In the genomic region with DNA sequence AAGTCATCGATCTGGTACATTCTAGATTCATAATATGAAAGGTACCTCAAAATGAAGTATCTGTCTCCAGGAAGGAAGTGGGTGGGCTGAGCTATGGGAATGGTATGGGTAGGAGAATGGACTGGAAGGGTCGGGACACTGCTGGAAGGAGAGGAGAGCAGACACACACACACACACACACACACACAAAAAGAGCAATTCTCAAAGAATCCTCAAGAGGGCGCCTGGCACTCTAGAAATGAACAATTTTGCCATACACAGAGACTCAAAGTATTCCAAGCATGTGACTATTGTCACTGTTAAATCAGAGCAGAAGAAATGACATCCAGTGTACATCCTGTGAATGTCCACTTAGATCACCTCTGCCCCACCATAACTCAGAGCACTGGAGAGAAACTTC, we compare ENCODE assay signal across 9 mouse cellular contexts. TPM values are rescaled to one million over a fixed set of nuclear protein-coding genes. Genes with fewer than 3 reads are reported as not detected.
A peak's percentile ranks its signal among the peaks of the same experiment; 100 is the strongest.
DNase-seq lines count a peak whose midpoint lies in the region; ATAC-seq lines count a peak whose summit lies in the region.
"Had no signal": no experiment of that assay in that cellular context is flagged by ENCODE, and none has a peak within 500 bp of the region (broad histone marks: within the 10 kb centered on the region; RNA-seq: fewer than 3 reads in every experiment).

No protein-coding gene starts in this region.

- H3K4me1 ChIP-seq in forebrain, embryonic 10.5 days, result no peaks in the 10 kb centered on the region
- no peaks in the 10 kb centered on the region for H3K4me1 ChIP-seq in forebrain, embryonic 13.5 days
- no peaks in the 10 kb centered on the region for H3K4me1 ChIP-seq in hindbrain, embryonic 12.5 days
- no peaks in the 10 kb centered on the region for H3K4me1 ChIP-seq in limb, embryonic 10.5 days
- no peaks in the 10 kb centered on the region for H3K4me1 ChIP-seq in neural tube, embryonic 13.5 days (replicated peaks)

- peaks cover 9% of the 10 kb centered on the region for H3K36me3 ChIP-seq in forebrain, embryonic 10.5 days (replicated peaks)
- peaks cover 13% of the 10 kb centered on the region for H3K36me3 ChIP-seq in forebrain, embryonic 13.5 days (ENCODE audit: poor library complexity, severe bottlenecking)
- H3K36me3 ChIP-seq in hindbrain, embryonic 12.5 days, result peaks cover 12% of the 10 kb centered on the region; the same call in 1 of the 2 replicates
- H3K36me3 ChIP-seq in limb, embryonic 10.5 days, result peaks cover 5% of the 10 kb centered on the region
- peaks cover 14% of the 10 kb centered on the region for H3K36me3 ChIP-seq in neural tube, embryonic 13.5 days

- ATAC-seq in forebrain, embryonic 13.5 days, result no peak
- peak; percentile 38; the same call in 1 of the 2 replicates for ATAC-seq in hindbrain, embryonic 12.5 days (ENCODE audit: low FRiP score)
- ATAC-seq in neural tube, embryonic 13.5 days (ENCODE audit: low read depth), result peak; percentile 43

- 31% methylated on average over 3 of the region's 3 CpGs for WGBS in forebrain, embryonic 10.5 days
- 31% methylated on average over 3 of the region's 3 CpGs for whole genome bisulfite sequencing in forebrain, embryonic 13.5 days
- 32% methylated on average over 3 of the region's 3 CpGs for WGBS in hindbrain, embryonic 12.5 days
- WGBS in limb, embryonic 10.5 days, result 29% methylated on average over 3 of the region's 3 CpGs
- WGBS in neural tube, embryonic 13.5 days, result 31% methylated on average over 3 of the region's 3 CpGs

- no peak overlapping the region for H3K4me3 ChIP-seq in forebrain, embryonic 10.5 days
- H3K4me3 ChIP-seq in forebrain, embryonic 13.5 days, result no peak overlapping the region
- H3K4me3 ChIP-seq in hindbrain, embryonic 12.5 days, result no peak overlapping the region
- H3K4me3 ChIP-seq in limb, embryonic 10.5 days, result no peak overlapping the region
- no peak overlapping the region for H3K4me3 ChIP-seq in neural tube, embryonic 13.5 days

- no peak overlapping the region for H3K9ac ChIP-seq in forebrain, embryonic 13.5 days
- H3K9ac ChIP-seq in hindbrain, embryonic 12.5 days, result no peak overlapping the region
- H3K9ac ChIP-seq in neural tube, embryonic 13.5 days, result no peak overlapping the region

- no peaks in the 10 kb centered on the region for H3K27me3 ChIP-seq in forebrain, embryonic 10.5 days (ENCODE audit: poor library complexity, severe bottlenecking)
- no peaks in the 10 kb centered on the region for H3K27me3 ChIP-seq in forebrain, embryonic 13.5 days
- H3K27me3 ChIP-seq in hindbrain, embryonic 12.5 days, result no peaks in the 10 kb centered on the region
- no peaks in the 10 kb centered on the region for H3K27me3 ChIP-seq in limb, embryonic 10.5 days (ENCODE audit: low read depth, poor library complexity, severe bottlenecking)
- H3K27me3 ChIP-seq in neural tube, embryonic 13.5 days, result no peaks in the 10 kb centered on the region

- H3K9me3 ChIP-seq in forebrain, embryonic 10.5 days, result no peaks in the 10 kb centered on the region
- H3K9me3 ChIP-seq in forebrain, embryonic 13.5 days (replicated peaks), result no peaks in the 10 kb centered on the region
- H3K9me3 ChIP-seq in hindbrain, embryonic 12.5 days (replicated peaks), result no peaks in the 10 kb centered on the region
- H3K9me3 ChIP-seq in limb, embryonic 10.5 days (replicated peaks), result no peaks in the 10 kb centered on the region
- H3K9me3 ChIP-seq in neural tube, embryonic 13.5 days, result no peaks in the 10 kb centered on the region

- H3K4me2 ChIP-seq in forebrain, embryonic 13.5 days, result no peak overlapping the region
- no peak overlapping the region for H3K4me2 ChIP-seq in hindbrain, embryonic 12.5 days (replicated peaks)
- H3K4me2 ChIP-seq in neural tube, embryonic 13.5 days, result no peak overlapping the region

- peak; percentile 59 for DNase-seq in forebrain, embryonic 10.5 days (ENCODE audit: extremely low spot score, low spot score)
- DNase-seq in A20 (ENCODE audit: low read depth, low spot score), result peak; percentile 62
- peak; percentile 16 for DNase-seq in c-Kit-negative CD71-positive TER-119-positive erythroid progenitor cells, embryonic 14.5 days (ENCODE audit: low read depth, low spot score)
- DNase-seq in limb, embryonic 10.5 days (ENCODE audit: low spot score), result peak; percentile 57
- DNase-seq in urinary bladder, adult 18-20 months (ENCODE audit: low spot score in 2 of 2), result no peak

- no peak overlapping the region for H3K27ac ChIP-seq in forebrain, embryonic 10.5 days
- no peak overlapping the region for H3K27ac ChIP-seq in forebrain, embryonic 13.5 days
- no peak overlapping the region for H3K27ac ChIP-seq in hindbrain, embryonic 12.5 days
- H3K27ac ChIP-seq in limb, embryonic 10.5 days, result no peak overlapping the region
- H3K27ac ChIP-seq in neural tube, embryonic 13.5 days (replicated peaks), result no peak overlapping the region

RNA-seq across cellular contexts. Expression of a gene that starts 22.1 kb away (rescaled TPM):
- 8.4 and 8.9 TPM in 2 replicates for polyA plus RNA-seq in forebrain, embryonic 10.5 days (2016; fragmentation: Nextera tagmentation; extraction: Ambion mirVana)
- polyA plus RNA-seq in forebrain, embryonic 13.5 days (2015; fragmentation: Nextera tagmentation; extraction: Ambion mirVana), result 7.8 and 8.7 TPM in 2 replicates
- 9.1 and 11.9 TPM in 2 replicates for polyA plus RNA-seq in hindbrain, embryonic 12.5 days (2016; fragmentation: Nextera tagmentation; extraction: Ambion mirVana)
- polyA plus RNA-seq in limb, embryonic 10.5 days (2016; fragmentation: Nextera tagmentation; extraction: Ambion mirVana), result 8.3 and 10.1 TPM in 2 replicates
- polyA plus RNA-seq in neural tube, embryonic 13.5 days (2015; fragmentation: Nextera tagmentation; extraction: Ambion mirVana), result 9.2 and 11.0 TPM in 2 replicates

RNA-seq across cellular contexts. Expression of a gene that starts 31.2 kb away (rescaled TPM):
- 84.6 and 88.3 TPM in 2 replicates for polyA plus RNA-seq in forebrain, embryonic 10.5 days (2016; fragmentation: Nextera tagmentation; extraction: Ambion mirVana)
- polyA plus RNA-seq in forebrain, embryonic 13.5 days (2015; fragmentation: Nextera tagmentation; extraction: Ambion mirVana), result 59.3 and 60.7 TPM in 2 replicates
- polyA plus RNA-seq in hindbrain, embryonic 12.5 days (2016; fragmentation: Nextera tagmentation; extraction: Ambion mirVana), result 64.8 and 70.1 TPM in 2 replicates
- 93.6 and 94.8 TPM in 2 replicates for polyA plus RNA-seq in limb, embryonic 10.5 days (2016; fragmentation: Nextera tagmentation; extraction: Ambion mirVana)
- polyA plus RNA-seq in neural tube, embryonic 13.5 days (2015; fragmentation: Nextera tagmentation; extraction: Ambion mirVana), result 58.9 and 59.0 TPM in 2 replicates

RNA-seq across cellular contexts. Expression of a gene that starts 31.3 kb away (rescaled TPM):
- polyA plus RNA-seq in forebrain, embryonic 10.5 days (2016; fragmentation: Nextera tagmentation; extraction: Ambion mirVana), result 2.6 and 2.7 TPM in 2 replicates
- 3.0 and 3.6 TPM in 2 replicates for polyA plus RNA-seq in forebrain, embryonic 13.5 days (2015; fragmentation: Nextera tagmentation; extraction: Ambion mirVana)
- 4.8 and 5.1 TPM in 2 replicates for polyA plus RNA-seq in hindbrain, embryonic 12.5 days (2016; fragmentation: Nextera tagmentation; extraction: Ambion mirVana)
- 0.90 and 1.0 TPM in 2 replicates for polyA plus RNA-seq in limb, embryonic 10.5 days (2016; fragmentation: Nextera tagmentation; extraction: Ambion mirVana)
- polyA plus RNA-seq in neural tube, embryonic 13.5 days (2015; fragmentation: Nextera tagmentation; extraction: Ambion mirVana), result 1.8 and 3.0 TPM in 2 replicates
- polyA plus RNA-seq: stomach, embryonic 14.5 days had no signal

RNA-seq across cellular contexts. Expression of a gene that starts 42.6 kb away (rescaled TPM):
- 0.23 and 0.37 TPM in 2 replicates for polyA plus RNA-seq in forebrain, embryonic 10.5 days (2016; fragmentation: Nextera tagmentation; extraction: Ambion mirVana)
- polyA plus RNA-seq in forebrain, embryonic 13.5 days (2015; fragmentation: Nextera tagmentation; extraction: Ambion mirVana), result 0.27 and 0.31 TPM in 2 replicates
- 0.10 TPM in 1 of 2 replicates, not detected in the other for polyA plus RNA-seq in hindbrain, embryonic 12.5 days (2016; fragmentation: Nextera tagmentation; extraction: Ambion mirVana)
- 0.05 and 0.08 TPM in 2 replicates for polyA plus RNA-seq in limb, embryonic 10.5 days (2016; fragmentation: Nextera tagmentation; extraction: Ambion mirVana)
- 0.07 and 0.15 TPM in 2 replicates for polyA plus RNA-seq in neural tube, embryonic 13.5 days (2015; fragmentation: Nextera tagmentation; extraction: Ambion mirVana)
- polyA plus RNA-seq: stomach, embryonic 14.5 days had no signal

RNA-seq across cellular contexts. Expression of a gene that starts 42.8 kb away (rescaled TPM):
- polyA plus RNA-seq in forebrain, embryonic 10.5 days (2016; fragmentation: Nextera tagmentation; extraction: Ambion mirVana), result 44.1 and 44.6 TPM in 2 replicates
- polyA plus RNA-seq in forebrain, embryonic 13.5 days (2015; fragmentation: Nextera tagmentation; extraction: Ambion mirVana), result 22.8 and 23.0 TPM in 2 replicates
- 21.2 and 23.9 TPM in 2 replicates for polyA plus RNA-seq in hindbrain, embryonic 12.5 days (2016; fragmentation: Nextera tagmentation; extraction: Ambion mirVana)
- polyA plus RNA-seq in limb, embryonic 10.5 days (2016; fragmentation: Nextera tagmentation; extraction: Ambion mirVana), result 47.5 and 50.4 TPM in 2 replicates
- 13.7 and 15.0 TPM in 2 replicates for polyA plus RNA-seq in neural tube, embryonic 13.5 days (2015; fragmentation: Nextera tagmentation; extraction: Ambion mirVana)

Comparison
In these comparisons a context has a peak if more than half of its experiments do, and no peak if none do; other contexts are left out.
1. DNase-seq: peak in forebrain, embryonic 10.5 days (single experiment), A20 (single experiment), c-Kit-negative CD71-positive TER-119-positive erythroid progenitor cells, embryonic 14.5 days (single experiment) and limb, embryonic 10.5 days (single experiment); none in urinary bladder, adult 18-20 months (0 of 2).